Mouse (Mus musculus) left cerebral cortex, adult 11 months (tissue): Measurements from ENCODE around the gene Npy4r.

Experiments used
- DNase-seq: peaks from one replicate; pipeline ENCODE4 v3.0.0; 2022; ENCODE audit warnings: low spot score

Npy4r gene

DNA sequence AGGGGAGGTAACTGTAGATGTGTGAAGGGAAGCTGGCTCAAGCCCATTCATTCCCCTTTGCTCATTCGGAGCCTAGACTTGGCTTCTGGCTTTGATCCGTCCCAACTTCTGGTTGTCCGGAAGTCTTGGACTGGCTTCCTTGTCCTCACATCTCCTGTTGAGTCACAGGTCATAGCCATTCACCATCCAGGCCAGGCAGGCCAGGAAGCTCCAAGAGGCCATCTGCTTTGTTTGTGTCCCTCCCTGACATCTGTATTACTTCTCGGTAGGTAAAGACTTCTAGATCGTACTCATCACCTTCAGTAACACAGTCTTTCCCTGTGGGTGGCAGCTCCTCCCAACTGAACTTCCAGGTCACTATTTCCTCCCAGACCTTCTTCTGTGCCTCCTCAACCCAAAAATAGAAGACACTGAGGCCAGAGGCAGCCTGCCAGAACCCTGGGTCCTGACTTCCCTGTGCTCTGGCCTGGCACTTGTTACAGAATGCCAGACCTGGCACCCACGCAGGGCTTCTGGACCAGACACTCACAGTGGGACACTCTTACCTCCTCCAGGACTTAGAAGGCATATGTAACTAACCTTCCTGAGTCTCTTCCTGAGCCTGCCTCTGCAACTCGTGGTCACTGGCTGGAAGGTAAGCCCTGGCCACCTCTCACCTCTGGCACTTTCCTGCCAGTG, 33.1 kb downstream of the Npy4r start:
- DNase-seq, result no peak

DNA sequence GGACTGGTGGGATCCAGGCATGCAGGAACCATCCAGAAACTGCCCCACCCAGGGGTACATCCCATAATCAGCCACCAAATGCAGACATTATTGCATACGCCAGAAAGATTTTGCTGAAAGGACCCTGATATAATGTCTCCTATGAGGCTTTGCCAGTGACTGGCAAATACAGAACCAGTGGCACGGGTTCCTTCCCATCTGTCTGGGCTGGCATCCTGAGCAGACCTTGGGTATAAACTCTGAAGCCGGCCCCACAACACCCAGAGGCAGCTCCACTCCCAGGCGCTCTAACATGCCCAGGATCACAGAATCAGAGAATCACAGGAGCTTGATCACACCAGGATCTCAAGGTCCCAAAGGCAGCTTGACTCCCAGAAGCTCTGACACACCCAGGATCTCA, 38.0 kb downstream of the Npy4r start:
- DNase-seq, result no peak

DNA sequence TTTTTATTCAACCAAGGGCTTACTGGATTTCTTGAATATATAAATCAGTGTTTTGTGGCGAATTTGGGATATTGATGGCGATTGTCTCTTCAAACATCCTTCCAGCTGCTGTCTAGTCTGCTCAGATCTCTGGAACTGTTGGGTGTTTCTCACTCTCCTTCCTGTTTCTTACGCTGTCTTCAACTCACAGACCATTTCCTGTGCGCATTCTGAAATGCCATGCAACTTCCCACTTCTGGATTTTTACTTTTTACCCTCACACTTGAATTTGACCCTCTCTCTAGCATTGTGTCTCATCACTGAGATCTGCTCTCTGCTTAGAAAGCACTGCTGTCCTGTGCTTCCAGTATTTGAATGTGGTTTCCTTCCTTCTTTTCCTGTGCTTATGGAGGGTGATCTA, 44.7 kb downstream of the Npy4r start:
- DNase-seq, result no peak

DNA sequence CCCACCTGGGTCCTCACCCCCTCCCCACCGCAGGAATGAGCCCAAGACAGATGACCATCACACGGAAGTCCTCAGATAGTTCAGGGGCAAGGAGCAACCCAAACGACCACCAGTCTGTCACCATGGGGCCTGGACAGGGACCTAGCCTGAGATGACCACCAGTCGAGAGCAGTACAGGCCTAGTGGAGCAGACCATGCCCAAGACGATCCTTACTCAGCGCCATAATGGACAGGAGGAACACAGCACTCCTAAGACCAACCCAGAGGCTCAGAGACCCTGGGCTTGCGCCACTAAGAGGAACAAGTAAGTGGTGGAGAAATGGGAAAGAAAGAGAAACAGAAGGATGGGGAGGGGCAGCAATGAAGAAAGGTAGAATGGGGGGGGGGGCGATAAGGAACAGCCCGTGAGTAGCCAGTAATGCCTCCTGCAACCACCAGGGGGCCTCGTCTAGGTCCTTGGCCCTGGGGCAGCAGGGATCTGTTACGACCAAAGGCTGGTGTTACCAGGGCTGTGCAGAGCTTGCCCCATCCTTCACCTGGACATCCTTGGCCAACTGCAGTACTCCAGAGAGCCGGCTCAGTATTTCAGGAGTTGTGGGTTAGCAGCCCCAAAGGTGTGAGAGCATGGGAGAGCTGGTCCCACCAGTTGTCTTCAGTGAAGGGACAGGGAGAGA, 45.8 kb downstream of the Npy4r start:
- no peak for DNase-seq

DNA sequence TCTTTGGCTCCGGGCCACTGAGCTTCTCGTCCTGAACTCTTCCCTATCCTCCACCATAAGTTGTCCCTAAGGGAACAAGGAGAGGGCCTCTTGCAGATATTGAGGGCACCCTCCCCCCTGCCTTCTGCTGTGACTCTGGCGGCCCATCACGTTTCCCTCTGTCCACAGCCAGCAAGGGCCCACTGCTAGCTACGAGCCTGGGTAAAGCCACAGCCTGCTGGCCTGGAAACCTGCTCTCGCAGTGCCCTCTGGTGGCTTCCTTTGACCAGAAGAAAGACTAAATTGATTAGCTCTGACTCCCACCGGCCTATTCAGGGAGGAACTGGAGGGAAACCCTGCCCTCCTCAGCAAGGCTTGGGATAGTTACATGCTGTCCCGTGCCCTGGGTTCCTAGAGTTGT, 47.4 kb downstream of the Npy4r start:
- peak; percentile 13 for DNase-seq

DNA sequence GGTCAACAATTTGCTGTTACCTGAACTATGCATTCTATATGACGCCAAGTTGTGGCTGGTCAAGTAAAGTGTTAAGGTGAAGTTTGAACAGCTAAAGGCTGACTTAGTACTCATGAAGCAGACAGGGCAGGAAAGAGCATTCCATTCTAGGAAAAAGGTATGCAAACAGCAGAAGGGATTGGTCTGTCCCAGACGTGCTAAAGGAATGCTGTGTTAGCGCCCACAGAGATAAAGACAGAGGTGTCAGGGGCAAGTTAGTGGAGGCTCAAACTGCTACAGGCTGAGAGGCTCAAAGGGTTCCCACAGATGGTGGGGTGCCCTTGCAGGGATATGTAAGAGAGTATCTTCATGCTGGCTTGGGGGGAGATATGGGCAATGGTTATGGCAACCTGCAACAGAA, 48.4 kb downstream of the Npy4r start:
- DNase-seq, result no peak

DNA sequence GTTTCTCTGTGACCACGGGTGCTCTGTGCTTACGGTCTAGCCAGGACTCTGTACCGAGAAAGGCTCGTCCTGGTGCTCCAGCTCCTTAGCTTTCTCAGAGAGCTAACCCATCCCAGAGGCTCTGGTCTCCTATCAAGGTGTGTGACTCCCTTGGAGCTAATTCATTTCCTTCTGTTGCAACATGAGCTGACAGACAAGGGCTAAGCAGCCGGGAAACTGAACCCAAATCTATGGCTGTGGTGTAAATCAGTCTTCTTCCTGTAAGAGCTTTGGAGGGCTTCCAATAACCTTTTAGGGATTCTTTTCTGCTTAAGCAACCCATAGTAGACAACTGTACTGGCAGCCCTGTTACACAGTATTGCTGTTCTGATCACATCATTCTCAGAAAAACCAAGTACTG, 49.7 kb downstream of the Npy4r start, which contains the start of gene A630023A22Rik:
Gene A630023A22Rik, minus strand, starts transcription at position 154 of the 400 bp plus-strand sequence.
- no peak for DNase-seq

DNA sequence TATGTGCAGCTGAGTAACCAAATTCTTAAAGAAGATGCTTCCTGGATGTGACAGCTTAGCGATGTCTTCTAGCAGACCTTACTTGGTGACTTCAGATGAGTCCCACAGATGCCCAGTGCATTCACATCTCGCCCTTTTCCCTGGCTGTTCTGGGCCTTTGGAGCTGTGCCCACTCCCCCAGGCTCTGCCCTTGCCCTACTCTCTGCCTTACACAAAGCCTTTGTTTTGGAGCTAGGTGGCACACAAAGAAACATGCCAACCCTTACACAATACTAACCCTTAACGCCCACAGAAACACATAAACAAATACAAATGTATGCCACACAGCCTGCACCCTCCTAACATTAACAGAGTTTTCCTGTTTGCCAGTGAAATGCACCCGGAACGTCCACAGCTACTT, 56.1 kb downstream of the Npy4r start:
- DNase-seq, result no peak
